Mouse (Mus musculus) midbrain, embryonic 14.5 days (tissue): ENCODE data around the gene Prg3. TPM values are rescaled to one million over a fixed set of nuclear protein-coding genes. Genes with fewer than 3 reads are reported as not detected.

Source experiments
- ATAC-seq: fragments of 200-750 bp; cut with Nextera tagmentation; 2 replicates; pipeline ENCODE4 v1.8.0; 2017; ENCODE audit warnings: moderate number of reproducible peaks, moderate library complexity; ENCODE audit not compliant: low FRiP score, low TSS enrichment
- DNase-seq: peaks from one replicate; pipeline ENCODE4 v3.0.0-alpha.2; 2015
- H3K27ac ChIP-seq: fragments of 300-500 bp; sonication (generic); replicated peaks from 2 replicates; pipeline ENCODE4 v1.5.1; 2014; ENCODE audit warnings: mild to moderate bottlenecking, low read depth, low read length, moderate library complexity
- H3K27me3 ChIP-seq: fragments of 300-500 bp; sonication (generic); 2 replicates; pipeline ENCODE4 v1.6.1; 2014; ENCODE audit warnings: low read length, control low read depth, mixed read lengths; ENCODE audit not compliant: control insufficient read depth, insufficient read depth
- H3K36me3 ChIP-seq: fragments of 300-500 bp; sonication (generic); 2 replicates; pipeline ENCODE4 v1.6.1; 2014; ENCODE audit warnings: low read length, control low read depth; ENCODE audit not compliant: control insufficient read depth, insufficient read depth
- H3K4me1 ChIP-seq: fragments of 300-500 bp; sonication (generic); 2 replicates; pipeline ENCODE4 v1.6.1; 2014; ENCODE audit warnings: mild to moderate bottlenecking, antibody characterized with exemption, low read length, control low read depth; ENCODE audit not compliant: control insufficient read depth, insufficient read depth
- H3K4me2 ChIP-seq: fragments of 300-500 bp; sonication (generic); 2 replicates; pipeline ENCODE4 v1.6.1; 2014; ENCODE audit warnings: mild to moderate bottlenecking, low read length, moderate library complexity
- H3K4me3 ChIP-seq: fragments of 300-500 bp; sonication (generic); replicated peaks from 2 replicates; pipeline ENCODE4 v1.5.1; 2014; ENCODE audit warnings: low read depth, low read length
- H3K9ac ChIP-seq: fragments of 300-500 bp; sonication (generic); replicated peaks from 2 replicates; pipeline ENCODE4 v1.6.1; 2014; ENCODE audit warnings: mild to moderate bottlenecking, low read length, moderate library complexity
- H3K9me3 ChIP-seq: fragments of 300-500 bp; sonication (generic); 2 replicates; pipeline ENCODE4 v1.6.1; 2016; ENCODE audit warnings: low read length, control low read depth, mixed read lengths; ENCODE audit not compliant: control insufficient read depth
- WGBS: fragments of 180-500 bp; shearing (Covaris S2); extraction: QIAGEN DNeasy Blood & Tissue Kit; methylation state at CpG from one replicate; pipeline ENCODE4 v1.1.7; 2014; 5-methylcytosine and 5-hydroxymethylcytosine counted together
- polyA plus RNA-seq: library from polyadenylated mRNA; unstranded; fragments of >200 nt; fragmentation: Nextera tagmentation; extraction: Ambion mirVana; gene quantifications from 2 replicates; pipeline ENCODE4 v1.2.1, GENCODE M21; 2014

Prg3 gene
- polyA plus RNA-seq, 1 experiment from 2014 or later = not detected

DNA sequence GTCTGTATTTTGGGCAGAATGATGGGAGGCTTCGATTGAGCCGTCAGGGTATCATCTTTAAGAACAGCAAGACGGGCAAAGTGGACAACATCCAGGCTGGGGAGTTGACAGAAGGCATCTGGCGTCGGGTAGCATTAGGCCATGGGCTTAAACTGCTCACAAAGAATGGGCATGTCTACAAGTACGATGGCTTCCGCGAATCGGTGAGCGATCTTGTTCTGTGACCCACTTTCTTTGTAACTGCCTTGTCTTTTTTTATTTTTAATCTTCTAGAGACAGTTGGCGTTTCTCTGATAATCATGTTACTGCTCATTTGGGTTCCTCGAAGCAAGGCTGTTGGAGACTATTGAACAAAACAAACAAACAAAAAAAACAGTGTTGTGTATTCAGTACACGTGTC lies 50.3 kb downstream of the Prg3 start:
- H3K4me1 ChIP-seq = peaks cover 11% of the 10 kb centered on the region
- ATAC-seq (no peak), DNase-seq (no peak)
- H3K4me3 ChIP-seq = peak overlapping the region; percentile 77
- H3K9me3 ChIP-seq = no peaks in the 10 kb centered on the region
- H3K36me3 ChIP-seq = peaks cover 43% of the 10 kb centered on the region
- 72% methylated on average over 13 of the region's 13 CpGs for WGBS
- peak overlapping the region; percentile 91 for H3K9ac ChIP-seq
- peak overlapping the region; percentile 85 for H3K4me2 ChIP-seq
- no peak overlapping the region for H3K27ac ChIP-seq
- H3K27me3 ChIP-seq = no peaks in the 10 kb centered on the region

Other genes starting within 250 kb of the Prg3 start
- gene Gm19426, start 244.6 kb upstream of the Prg3 start, polyA plus RNA-seq = 2.0 and 3.3 TPM in 2 replicates
- 19.7 and 33.6 TPM in 2 replicates for gene Serping1, start 212.8 kb upstream of the Prg3 start, polyA plus RNA-seq
- gene Ube2l6, start 189.4 kb upstream of the Prg3 start, polyA plus RNA-seq = 11.7 and 19.5 TPM in 2 replicates
- not detected in 2 replicates for gene Smtnl1, start 165.6 kb upstream of the Prg3 start, polyA plus RNA-seq
- 58.6 and 80.6 TPM in 2 replicates for gene Timm10, start 161.2 kb upstream of the Prg3 start, polyA plus RNA-seq
- 0.90 and 2.4 TPM in 2 replicates for gene Slc43a1, start 149.4 kb upstream of the Prg3 start, polyA plus RNA-seq
- gene Rtn4rl2, start 101.5 kb upstream of the Prg3 start, polyA plus RNA-seq = 4.5 and 5.6 TPM in 2 replicates
- 1.7 and 4.2 TPM in 2 replicates for gene Slc43a3, start 51.6 kb upstream of the Prg3 start, polyA plus RNA-seq
- not detected in 2 replicates for gene Prg2, start 7.8 kb upstream of the Prg3 start, polyA plus RNA-seq
- 160 and 204 TPM in 2 replicates for gene Ssrp1, start 49.0 kb downstream of the Prg3 start, polyA plus RNA-seq
- 0.91 and 1.5 TPM in 2 replicates for gene P2rx3, start 49.2 kb downstream of the Prg3 start, polyA plus RNA-seq
- 7.9 and 10.4 TPM in 2 replicates for gene Tnks1bp1, start 59.8 kb downstream of the Prg3 start, polyA plus RNA-seq
- gene Aplnr, start 148.0 kb downstream of the Prg3 start, polyA plus RNA-seq = 10.7 and 27.7 TPM in 2 replicates
- 9.6 and 13.8 TPM in 2 replicates for gene Lrrc55, start 209.0 kb downstream of the Prg3 start, polyA plus RNA-seq